Mouse (Mus musculus): ENCODE measurements around the gene Lrig1. TPM values are rescaled to one million over a fixed set of nuclear protein-coding genes. Genes with fewer than 3 reads are reported as not detected.

The Lrig1 gene
- total RNA-seq, 2 experiments from 2014 or later, result 21.6 to 25.3 TPM

DNA sequence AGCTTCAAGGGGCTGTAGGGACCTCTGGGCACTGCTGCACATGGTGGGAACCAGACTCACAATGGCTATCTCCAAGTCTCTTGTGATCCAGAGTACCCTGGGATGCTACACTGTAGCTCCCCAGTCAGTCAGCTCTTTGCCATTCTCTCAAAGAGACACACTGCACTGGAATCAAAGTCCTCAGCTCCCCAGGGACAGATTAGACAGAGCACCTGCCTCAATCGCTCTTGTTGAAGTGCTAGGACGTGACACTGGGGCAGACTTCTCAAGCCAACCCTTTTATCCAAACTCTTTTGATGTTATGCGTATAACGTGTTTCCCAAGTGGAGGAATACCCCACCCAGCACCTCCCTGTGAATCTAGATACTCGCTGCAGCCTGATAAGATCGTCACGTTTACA is 23.7 kb downstream of the Lrig1 start:
- DNase-seq, result no peak

DNA sequence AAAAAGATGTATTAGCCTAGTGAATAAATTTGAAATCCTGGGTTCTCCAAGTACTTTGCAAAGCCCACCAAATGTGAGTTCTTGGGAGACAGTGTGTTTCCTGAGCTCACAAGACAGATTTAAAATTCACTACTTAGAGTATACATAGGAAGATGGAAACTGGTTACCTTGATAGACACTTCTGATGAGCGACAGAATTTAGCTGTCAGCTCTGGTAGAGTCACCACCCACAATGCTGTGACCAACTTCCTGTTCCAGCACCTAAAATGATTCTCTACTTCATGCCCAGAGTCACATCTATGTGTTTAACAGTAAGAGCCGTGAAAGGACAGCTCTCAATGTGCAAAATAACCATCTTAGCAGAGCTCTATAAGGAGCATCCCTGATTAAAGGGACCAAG is 27.5 kb downstream of the Lrig1 start:
- no peak for DNase-seq

DNA sequence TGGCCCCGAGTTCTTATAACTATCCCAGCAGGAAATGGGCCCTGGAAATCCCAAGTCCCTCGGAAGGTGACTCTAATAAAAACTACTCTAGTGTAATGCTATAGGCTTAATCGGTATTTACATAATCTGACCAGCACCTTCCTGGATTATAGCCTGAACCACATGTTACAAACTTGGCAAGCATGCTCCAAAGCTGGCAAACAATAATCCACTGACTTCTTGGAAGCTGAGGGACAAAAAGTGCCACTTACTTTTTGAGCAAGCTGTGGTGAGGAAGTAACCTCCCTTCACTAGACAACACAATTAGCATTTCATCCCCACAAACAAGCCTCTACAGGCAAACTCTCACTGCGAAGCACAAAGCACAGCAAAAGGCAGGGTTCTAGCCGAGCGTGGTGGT is 30.6 kb downstream of the Lrig1 start:
- DNase-seq, result no peak

DNA sequence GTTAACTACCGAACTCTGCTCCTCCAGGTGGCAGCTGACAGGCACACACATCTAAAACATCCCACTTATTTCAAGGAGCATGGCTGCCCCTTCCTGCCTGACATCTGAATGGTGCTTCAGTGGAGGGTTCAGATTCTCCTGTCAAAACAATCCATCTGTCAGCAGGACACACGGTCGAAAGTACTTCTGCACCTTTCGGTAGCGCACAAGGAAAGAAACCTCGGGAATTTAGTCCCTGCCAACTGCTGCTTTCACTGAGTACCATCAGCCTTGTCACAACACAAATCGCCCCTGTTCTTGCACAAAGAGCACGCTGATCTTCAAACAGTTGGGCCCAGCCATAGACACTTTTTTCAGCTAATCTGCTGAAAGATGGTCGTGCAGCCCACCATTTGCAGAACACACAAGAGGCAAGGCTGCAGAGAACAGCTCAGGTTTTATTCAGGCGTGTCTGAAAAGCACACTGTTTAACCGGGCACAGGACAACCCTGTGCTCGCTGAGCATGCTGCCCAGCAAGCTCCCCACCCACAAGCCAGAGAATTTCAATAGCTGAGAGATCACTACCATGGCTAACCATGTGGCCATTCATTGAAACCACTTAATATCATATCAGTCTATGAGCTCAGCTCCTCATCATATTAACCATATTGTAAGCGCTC is 31.6 kb downstream of the Lrig1 start:
- DNase-seq, result no peak

DNA sequence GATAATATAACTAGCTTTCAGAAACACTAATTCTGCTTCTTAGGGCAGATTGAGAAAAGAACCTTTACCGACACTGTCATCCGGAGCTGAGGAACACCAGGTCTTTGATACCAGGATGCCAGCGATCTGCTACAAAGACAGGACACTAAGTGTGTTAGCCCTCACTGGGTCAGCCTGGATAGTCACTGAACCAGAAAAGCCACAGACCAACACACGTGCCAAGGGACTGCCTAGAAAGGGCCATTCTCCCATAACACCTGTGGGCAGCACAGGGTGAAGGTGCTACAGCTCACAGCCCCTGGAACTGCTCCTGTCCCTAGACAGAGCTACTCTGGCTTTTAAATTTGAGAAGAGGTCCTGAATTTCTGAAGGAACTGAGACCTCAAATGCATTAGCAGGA is 32.8 kb downstream of the Lrig1 start:
- no peak for DNase-seq

DNA sequence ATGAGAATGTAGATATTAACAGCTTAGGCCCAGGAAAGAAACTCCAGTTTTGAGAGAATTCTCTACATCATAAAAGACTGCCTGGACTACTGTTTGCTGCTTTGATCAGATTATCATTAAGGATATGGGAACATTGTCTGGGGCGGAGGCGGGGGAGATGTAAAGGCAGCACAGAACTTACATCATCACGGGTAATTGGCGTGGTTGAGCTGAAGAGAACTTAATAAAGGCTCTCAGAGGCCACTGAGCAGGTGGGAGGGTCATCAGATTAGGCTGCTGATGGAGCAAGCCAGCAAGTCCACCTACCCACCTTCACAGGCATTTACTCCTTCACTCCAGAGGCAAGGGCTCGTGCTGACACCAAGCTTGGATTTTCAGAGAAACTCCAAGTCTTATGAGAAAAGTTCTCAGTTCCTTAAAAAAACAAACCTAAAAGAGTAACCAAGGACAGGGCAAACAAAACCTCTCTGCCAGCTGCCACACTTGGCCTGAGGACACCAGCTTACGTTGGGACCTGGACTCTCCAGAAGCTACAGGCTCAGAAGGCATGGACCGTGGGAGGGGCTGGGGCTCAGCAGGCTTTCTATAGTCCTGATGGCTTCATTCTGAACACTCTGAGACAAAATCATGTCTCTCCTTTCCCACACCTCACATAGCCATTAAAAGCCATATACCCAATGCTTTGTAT is 33.4 kb downstream of the Lrig1 start:
- DNase-seq, result no peak

DNA sequence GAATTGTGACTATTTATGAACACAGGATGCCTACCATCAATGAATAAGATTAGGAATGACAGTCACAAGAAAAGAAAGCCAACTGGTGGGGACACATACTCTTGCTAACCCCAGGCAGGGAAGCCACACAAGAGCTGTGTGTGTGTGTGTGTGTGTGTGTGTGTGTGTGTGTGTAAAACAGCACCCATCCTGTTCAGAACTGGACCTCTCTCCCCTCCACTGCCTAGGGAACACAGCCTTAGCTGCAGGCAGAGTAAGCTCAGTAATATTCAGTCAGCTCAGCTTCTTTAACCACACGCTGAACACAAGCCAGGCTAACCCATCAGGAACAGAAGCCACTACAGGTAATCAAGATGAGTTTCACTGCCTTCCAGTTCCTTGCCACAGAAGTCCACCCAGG is 34.3 kb downstream of the Lrig1 start:
- no peak for DNase-seq

DNA sequence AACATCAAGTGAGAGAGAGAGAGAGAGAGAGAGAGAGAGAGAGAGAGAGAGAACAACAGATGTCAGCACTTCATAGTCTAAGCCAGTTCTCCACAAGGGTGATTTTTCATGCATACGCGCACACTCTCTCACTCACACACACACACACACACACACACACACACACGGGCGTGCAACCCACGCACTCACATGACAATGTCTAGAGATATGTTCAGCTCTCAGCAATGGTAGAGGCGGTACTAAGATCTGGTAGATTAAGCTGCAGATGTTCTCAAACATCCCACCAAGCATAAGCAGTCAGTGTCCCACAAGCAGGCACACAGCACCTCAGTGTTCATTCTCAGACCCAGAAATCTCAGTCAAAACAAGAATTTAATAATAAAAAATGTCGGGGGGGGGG is 34.7 kb downstream of the Lrig1 start:
- DNase-seq, result no peak

DNA sequence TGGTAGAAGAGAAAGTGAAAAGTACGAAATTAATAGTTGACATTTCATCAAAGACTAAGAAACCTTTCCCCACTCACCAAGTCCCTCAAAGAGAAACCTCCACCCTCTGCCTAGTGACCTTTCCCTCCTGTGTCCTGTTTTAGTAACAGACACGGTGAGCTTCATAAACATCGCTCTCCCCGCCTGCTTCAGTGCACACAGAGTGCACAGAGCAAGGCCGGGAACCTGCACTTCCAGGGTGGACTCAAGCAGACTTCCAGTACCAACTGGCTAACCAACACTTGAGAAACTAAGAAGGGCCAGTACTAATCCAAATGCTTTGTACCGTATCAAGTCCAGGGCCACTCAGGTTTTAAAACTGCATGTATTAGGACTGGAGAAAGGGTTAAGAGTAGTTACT is 36.0 kb downstream of the Lrig1 start:
- DNase-seq, result no peak

DNA sequence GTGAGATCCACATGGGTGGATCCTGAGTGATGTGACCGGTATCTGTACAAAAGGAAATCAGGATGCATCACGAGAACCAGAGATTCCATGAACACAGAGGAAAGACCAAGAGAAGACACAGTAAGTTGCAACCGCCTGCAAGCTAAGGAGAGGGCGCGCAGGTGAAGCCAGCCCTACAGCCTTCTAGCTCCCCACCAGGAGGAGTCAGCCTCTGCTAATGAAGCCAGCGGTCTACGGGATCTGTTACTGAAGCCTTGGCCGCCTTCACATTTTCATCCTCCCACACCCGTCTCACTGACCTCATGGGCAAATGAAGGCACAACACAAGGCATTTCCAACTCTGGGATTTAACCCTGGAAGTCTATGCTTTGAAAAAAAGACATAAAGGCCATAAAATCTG is 38.0 kb downstream of the Lrig1 start:
- no peak for DNase-seq

DNA sequence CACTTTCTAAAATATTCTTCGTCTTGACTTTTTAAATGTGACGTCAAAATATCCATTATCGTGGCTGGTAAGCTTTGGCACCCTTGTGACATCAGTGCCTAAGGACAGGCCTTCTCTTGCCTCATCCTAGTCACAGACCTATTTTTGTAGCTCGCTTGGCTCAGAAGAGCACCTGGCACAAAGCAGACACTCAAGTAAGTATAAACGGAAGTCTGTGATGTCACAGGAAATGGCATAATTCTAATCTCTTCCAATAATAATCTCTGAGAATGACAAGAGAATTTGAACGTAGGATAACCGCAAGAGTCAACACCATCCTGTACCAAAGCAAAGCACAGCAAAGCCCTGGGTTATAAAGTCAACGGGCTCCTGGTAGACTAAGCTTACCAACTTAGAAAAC is 38.6 kb downstream of the Lrig1 start:
- no peak for DNase-seq

DNA sequence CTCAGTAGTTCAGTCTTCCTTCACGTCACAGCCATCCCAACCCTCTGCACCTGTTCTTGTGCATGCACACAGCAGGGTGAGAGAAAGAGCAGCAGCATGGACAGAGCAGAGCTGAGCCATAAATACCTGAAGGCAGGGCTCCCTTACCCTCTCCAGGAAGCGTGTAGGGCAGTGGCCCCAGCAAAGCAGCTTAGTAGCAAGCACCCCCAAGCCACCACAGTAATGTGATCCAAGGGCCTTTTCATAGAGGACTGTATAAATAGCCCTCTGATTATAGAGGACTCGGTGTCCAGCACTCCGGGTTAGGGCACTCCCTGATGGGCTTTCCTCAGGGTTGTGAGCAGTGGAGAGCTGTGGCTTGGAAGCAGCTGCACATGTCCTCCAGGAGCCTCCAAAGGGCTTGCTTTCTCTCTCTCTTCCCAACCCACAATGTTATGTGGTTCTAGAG is 40.0 kb downstream of the Lrig1 start:
- DNase-seq, result no peak

DNA sequence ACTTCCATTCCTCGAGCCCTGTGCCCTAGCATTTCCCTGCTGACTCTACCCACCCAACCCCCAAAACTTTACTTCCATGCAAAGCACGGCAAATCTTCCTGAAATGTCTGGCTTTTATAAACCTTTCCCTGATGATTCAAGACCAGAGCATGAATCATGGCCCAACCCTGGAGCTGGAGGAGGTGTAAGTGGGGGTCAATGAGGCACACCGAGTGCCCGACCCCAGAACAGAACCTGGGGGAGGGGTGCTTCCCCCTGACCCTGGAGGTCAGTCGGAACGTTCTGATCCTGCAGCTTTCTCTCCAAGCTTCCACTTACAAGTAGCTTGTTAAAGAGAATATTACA is 41.9 kb downstream of the Lrig1 start:
- no peak for DNase-seq

DNA sequence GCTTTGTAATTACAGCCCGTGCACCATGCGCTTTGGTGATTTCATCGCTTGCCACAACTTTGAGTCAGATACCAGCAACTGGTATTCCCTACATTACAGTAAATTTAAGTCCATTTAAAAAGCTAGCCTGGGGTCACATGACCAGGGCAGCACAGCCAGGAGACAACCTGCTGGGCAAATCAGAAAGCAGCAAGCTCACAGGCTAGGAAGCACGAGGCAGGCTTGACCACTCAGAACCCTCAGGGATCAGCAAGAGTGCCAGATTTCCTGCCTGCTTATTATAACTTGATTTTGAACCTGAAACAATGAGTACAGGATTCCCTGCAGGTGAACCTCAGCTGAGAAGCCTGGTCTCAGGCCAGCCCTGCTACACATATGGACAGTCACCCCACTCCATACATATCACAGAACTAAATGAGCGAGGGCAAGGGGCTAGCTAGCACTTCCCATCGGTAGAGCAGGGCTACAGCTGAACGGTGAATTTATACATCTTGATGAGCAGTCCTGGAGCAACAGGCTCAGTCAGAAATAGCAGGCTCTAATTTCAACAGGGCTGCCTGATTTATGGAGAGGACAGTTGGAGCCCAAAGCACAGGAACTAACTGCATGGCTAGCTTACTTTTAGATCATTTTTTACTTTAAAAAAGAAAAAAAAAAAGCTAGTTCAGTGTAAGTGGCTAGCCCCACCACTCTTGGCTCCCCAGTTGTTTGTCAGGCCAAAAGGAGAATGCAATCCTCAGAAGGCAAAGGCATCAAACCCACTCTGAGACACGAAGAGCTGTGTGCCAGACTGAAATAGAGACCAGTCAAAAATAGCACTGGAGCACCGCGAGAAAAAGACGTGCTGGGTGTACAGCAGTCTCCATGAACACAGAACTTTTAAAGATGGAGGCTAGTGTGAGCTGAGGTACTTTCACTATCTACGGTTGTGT is 42.5 kb downstream of the Lrig1 start:
- DNase-seq, result no peak

DNA sequence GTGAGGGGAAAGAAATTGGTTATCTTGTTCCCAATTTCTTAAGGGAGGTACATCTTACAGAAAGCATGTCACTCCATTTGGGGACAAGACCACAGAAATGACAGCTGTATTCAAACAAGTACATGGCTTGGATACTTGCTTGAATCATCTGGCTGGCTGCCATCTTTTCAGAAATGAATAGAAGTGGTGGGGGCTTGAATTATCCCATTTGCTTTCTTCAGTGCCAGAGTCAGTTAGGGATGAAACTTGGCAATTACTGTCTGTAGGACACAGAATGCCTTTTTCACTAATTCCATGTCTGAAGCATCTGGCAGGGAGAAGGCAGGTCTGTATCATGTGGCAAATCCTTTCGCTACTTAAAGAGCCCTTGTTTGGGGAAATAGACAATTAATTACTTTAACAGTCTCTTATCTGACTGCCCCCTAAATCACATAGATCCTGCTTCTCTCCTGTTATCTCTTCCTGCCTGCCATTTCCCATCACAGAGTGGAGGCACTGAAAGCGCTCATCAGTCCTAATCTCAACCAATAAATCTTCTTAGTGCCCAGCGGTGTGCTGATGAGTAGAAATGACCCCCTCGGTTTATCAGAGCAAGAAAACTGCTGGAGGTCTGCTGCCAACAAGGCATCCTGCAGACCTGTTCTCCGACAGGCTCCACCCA is 44.0 kb downstream of the Lrig1 start:
- DNase-seq, result no peak

DNA sequence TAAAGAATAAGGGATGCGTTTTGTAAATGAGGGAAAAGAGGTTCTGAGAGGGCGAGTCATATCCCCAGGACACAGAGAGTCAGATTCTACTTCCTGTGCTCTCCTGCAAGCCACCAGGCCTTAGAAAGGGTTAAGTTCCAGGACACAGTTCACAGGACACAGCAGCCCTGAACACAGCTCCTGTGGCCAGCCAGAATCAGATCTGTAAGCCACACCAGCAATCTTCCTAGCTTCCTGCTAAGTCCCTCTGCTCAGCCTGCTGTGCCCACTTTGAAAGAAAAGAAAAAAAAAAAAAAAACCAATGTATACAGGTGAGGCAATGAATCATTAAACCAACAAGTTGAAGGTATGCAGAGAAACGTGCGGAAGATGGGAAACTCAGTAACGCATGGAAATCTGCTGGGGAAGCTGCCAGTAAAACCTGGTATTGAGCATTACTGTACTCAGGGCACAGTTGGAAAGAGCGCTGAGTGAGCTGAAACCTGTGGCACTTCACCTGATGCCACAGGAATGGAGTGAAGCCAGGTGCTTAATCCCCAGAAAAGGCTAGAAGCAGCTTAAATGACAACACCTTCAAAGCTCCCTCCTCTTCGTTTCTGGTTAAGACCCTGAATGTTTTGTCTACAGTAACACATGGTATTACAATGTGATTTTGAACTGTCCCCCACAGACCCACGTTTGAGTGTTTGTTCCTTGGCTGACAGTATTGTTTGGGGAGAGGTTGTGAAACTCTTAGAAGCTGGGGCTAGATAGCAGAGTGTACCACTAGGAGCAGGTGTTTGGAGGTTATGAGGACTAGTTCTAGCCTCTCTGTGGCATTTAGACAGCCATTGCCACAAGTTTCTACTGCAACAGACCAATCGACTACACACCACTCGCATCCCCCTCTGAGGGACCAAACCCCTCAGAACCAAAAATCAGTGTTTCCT is 46.3 kb downstream of the Lrig1 start:
- DNase-seq, result no peak

DNA sequence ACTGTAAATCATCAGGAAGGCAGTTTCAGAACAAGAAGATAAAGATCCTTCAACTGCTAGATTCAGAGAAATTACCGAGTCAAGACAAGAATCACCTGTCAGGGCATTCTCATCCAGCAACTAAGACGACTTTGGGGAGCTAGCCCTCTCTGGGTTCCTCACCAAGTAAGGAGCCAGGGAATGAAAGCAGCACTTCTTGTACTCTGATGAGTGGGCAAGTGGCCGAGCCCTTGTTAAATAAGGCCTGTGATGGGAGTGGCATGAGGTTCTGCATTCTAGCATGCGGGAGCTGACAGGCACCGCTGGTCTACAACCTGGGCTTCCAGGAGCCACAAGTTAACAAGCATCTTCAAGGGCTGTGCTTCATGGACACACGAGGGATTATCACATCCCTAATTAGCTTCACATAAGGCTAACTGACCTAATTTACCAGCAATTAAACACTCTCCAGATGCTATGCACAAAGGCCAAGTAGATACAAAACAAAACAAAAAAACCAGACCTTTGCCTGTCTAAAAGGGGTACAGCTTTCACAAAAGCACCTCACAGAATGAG is 47.2 kb downstream of the Lrig1 start:
- no peak for DNase-seq

DNA sequence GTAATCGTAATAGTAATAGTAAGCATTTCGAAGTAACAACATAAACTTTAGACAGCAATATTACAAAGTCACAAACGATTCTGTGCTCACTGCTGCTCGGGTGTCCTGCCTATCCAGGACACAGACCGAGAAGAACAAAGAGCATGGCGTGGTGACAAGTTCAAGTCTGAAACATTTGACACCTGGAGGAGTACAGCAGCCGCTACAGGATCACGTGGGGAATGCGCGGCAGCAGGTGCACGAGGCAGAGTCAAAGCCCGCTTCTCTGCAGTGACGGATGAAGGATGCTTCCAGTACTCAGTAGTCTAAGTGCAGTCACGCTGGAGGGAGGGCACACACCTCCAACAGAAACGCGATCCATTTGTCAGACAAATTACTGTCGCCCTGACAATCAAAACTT is 48.4 kb downstream of the Lrig1 start:
- no peak for DNase-seq

DNA sequence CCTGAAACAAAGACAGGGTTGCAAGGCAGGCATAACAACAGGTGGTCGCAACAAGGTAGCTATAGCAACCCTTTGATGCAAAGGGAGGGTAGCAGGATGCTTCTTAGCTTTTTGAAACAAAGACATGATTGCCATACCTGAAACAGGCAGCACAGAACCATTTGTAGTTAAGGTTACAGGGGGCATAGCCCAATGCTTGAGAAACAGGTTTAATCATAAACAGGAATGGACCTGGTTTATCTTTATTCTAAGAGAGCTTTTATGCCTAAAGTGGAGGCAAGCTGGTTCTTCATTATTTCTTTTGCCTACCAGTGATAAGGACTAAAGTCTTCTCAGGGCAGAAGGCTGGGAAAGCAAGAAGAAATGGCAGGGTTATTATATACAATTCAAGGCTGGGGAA is 50.3 kb downstream of the Lrig1 start:
- DNase-seq, result no peak

DNA sequence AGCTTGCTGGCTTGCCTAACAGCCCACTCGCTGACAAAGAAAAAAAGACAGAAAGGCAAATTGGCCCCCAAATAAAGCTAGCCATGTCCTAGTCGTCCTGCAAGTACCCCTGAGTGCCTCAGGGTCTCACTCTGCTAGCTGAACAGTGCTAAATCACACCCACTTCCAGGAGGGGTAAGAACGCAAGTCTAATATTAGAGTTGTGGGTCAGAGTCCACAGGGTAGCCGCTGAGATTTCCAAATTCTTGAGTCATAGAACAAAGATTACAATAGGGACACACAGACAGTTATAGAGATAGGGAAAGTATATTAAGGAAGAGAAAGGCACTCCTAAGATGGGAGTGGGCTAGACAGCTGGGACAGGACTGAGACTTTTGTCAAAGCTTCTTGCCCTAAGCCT is 51.5 kb downstream of the Lrig1 start:
- no peak for DNase-seq

Data from adrenal gland, postnatal 10 days (tissue).